Mouse (Mus musculus): ENCODE data around the gene P4ha1.

GRCm38 (mm10) chr10:59369426-59369825, 46.3 kb downstream of the P4ha1 start:
- TF ChIP-seq TAL1 (IDR thresholded peaks at IDR 0.05; ENCODE audit: low read length): no peak
- TF ChIP-seq GATA1 (IDR thresholded peaks at IDR 0.05; ENCODE audit: low read length): no peak

Data from erythroblast, embryonic 14.5 days (primary cell).